Mouse (Mus musculus) heart, embryonic 12.5 days (tissue): Measurements from ENCODE around the gene Sms. TPM values are rescaled to one million over a fixed set of nuclear protein-coding genes. Genes with fewer than 3 reads are reported as not detected.

Experiments used
- ATAC-seq: fragments of 200-750 bp; cut with Nextera tagmentation; 2 replicates; pipeline ENCODE4 v1.8.0; 2017; ENCODE audit warnings: moderate TSS enrichment, moderate library complexity; ENCODE audit not compliant: insufficient number of reproducible peaks, low FRiP score
- H3K27ac ChIP-seq: fragments of 300-500 bp; sonication (generic); 2 replicates; pipeline ENCODE4 v1.5.1; 2016; ENCODE audit warnings: mild to moderate bottlenecking, moderate library complexity; ENCODE audit not compliant: poor library complexity, severe bottlenecking
- H3K27me3 ChIP-seq: fragments of 300-500 bp; sonication (generic); replicated peaks from 2 replicates; pipeline ENCODE4 v1.6.1; 2016; ENCODE audit warnings: mild to moderate bottlenecking, moderate library complexity
- H3K36me3 ChIP-seq: fragments of 300-500 bp; sonication (generic); 2 replicates; pipeline ENCODE4 v1.6.1; 2016; ENCODE audit warnings: mild to moderate bottlenecking, moderate library complexity
- H3K4me1 ChIP-seq: fragments of 300-500 bp; sonication (generic); replicated peaks from 2 replicates; pipeline ENCODE4 v1.6.1; 2016; ENCODE audit warnings: mild to moderate bottlenecking
- H3K4me2 ChIP-seq: fragments of 300-500 bp; sonication (generic); 2 replicates; pipeline ENCODE4 v1.6.1; 2016; ENCODE audit warnings: mild to moderate bottlenecking, moderate library complexity
- H3K4me3 ChIP-seq: fragments of 300-500 bp; sonication (generic); 2 replicates; pipeline ENCODE4 v1.5.1; 2016; ENCODE audit warnings: mild to moderate bottlenecking
- H3K9ac ChIP-seq: fragments of 300-500 bp; sonication (generic); 2 replicates; pipeline ENCODE4 v1.6.1; 2016; ENCODE audit warnings: mild to moderate bottlenecking, moderate library complexity
- H3K9me3 ChIP-seq: fragments of 300-500 bp; sonication (generic); replicated peaks from 2 replicates; pipeline ENCODE4 v1.6.1; 2016; ENCODE audit warnings: mild to moderate bottlenecking, moderate library complexity
- WGBS: fragments of 180-500 bp; shearing (Covaris S2); methylation state at CpG from one replicate; pipeline ENCODE4 v1.1.7; 2016; 5-methylcytosine and 5-hydroxymethylcytosine counted together
- polyA plus RNA-seq: library from polyadenylated mRNA; unstranded; fragments of >200 nt; fragmentation: Nextera tagmentation; extraction: Ambion mirVana; gene quantifications from 2 replicates; pipeline ENCODE4 v1.2.1, GENCODE M21; 2016

Sms gene
- polyA plus RNA-seq, 1 experiment from 2014 or later = 67.2 TPM

GRCm38 (mm10) chrX:157449000-157449399 is 43.1 kb downstream of the Sms start:
- ATAC-seq = no peak
- no peaks in the 10 kb centered on the region for H3K27me3 ChIP-seq

GRCm38 (mm10) chrX:157447431-157447830 is 44.7 kb downstream of the Sms start:
- H3K9me3 ChIP-seq = no peaks in the 10 kb centered on the region
- 84% methylated on average over 6 of the region's 6 CpGs for WGBS
- H3K36me3 ChIP-seq = 0 out of 2 replicates have a peak, but pooled peaks cover 6% of the 10 kb centered on the region
- no peak overlapping the region for H3K27ac ChIP-seq
- H3K4me3 ChIP-seq = no peak overlapping the region
- H3K9ac ChIP-seq = no peak overlapping the region
- no peak overlapping the region for H3K4me2 ChIP-seq
- ATAC-seq = no peak
- no peaks in the 10 kb centered on the region for H3K4me1 ChIP-seq
- H3K27me3 ChIP-seq = no peaks in the 10 kb centered on the region

More at GRCm38 (mm10) chrX:157449000-157449399, 43.1 kb downstream of the Sms start:
- 0 out of 2 replicates have a peak, but pooled peaks cover 5% of the 10 kb centered on the region for H3K36me3 ChIP-seq
- H3K9me3 ChIP-seq = no peaks in the 10 kb centered on the region
- no peak overlapping the region for H3K4me3 ChIP-seq
- H3K4me2 ChIP-seq = no peak overlapping the region
- no peak overlapping the region for H3K9ac ChIP-seq
- no peak overlapping the region for H3K27ac ChIP-seq
- no peaks in the 10 kb centered on the region for H3K4me1 ChIP-seq
- 92% methylated on average over 1 of the region's 1 CpGs for WGBS

DNA sequence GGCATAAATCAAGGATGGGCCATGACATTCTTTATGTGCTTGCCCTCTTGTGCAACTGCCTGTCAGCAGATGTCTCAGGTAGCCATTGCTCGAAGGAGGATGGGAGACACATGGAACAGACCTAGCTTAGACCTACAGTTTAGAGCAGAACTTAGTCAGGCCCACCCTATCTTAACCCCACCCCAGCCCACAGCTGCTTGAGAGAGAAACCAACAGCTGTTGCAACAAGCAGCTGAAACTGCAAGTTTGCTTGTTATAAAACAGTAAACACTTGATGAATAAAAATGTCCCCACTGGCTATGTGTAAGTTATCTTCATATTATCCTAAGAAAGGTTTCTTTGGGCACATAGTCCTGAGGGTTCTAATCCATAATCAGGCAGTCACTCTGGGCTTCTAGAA is 57.3 kb downstream of the Sms start:
- Histone ChIP-seq H3K4me2 (no peak overlapping the region), H3K4me3 (no peak overlapping the region), H3K9me3 (no peaks in the 10 kb centered on the region), H3K9ac (no peak overlapping the region), H3K27ac (no peak overlapping the region), H3K4me1 (no peaks in the 10 kb centered on the region), H3K27me3 (no peaks in the 10 kb centered on the region), H3K36me3 (no peaks in the 10 kb centered on the region)
- no peak for ATAC-seq
- WGBS = 72% methylated on average over 1 of the region's 1 CpGs

GRCm38 (mm10) chrX:157419451-157419850 is 72.6 kb downstream of the Sms start:
- WGBS = 29% methylated on average over 2 of the region's 2 CpGs
- H3K9ac ChIP-seq = no peak overlapping the region

DNA sequence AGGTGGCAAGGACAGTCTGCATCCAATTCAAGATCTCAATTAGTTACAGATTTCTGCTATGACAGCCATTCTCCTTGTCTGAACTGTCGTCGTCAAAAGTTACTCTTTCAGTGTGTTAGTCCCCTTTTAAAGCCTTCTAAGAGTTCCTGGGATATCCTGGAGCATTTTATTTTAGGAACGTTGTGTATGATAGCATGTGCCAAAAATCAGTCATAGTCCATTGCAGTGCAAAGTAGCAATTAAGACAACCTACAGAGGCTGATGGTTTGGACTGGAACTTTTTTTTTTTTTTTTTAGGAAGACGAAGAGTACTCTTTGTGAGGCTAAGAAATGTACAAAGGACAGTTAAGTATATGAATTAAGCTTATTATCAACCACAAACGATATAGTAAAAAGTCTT is 76.9 kb downstream of the Sms start, which contains the start of gene Phex:
Gene Phex (minus strand): TSS at position 101 of the 400 bp plus-strand sequence.
- H3K27ac ChIP-seq = no peak within 1 kb of the TSS
- ATAC-seq = no peak
- WGBS = 60% methylated on average over 5 of the region's 5 CpGs

More at GRCm38 (mm10) chrX:157419451-157419850, 72.6 kb downstream of the Sms start:
- ATAC-seq = no peak
- no peak overlapping the region for H3K4me3 ChIP-seq
- no peaks in the 10 kb centered on the region for H3K36me3 ChIP-seq
- H3K4me1 ChIP-seq = no peaks in the 10 kb centered on the region
- no peaks in the 10 kb centered on the region for H3K9me3 ChIP-seq
- no peak overlapping the region for H3K27ac ChIP-seq
- no peak overlapping the region for H3K4me2 ChIP-seq
- H3K27me3 ChIP-seq = no peaks in the 10 kb centered on the region

GRCm38 (mm10) chrX:157404919-157405318 is 87.2 kb downstream of the Sms start:
- ATAC-seq = no peak
- WGBS = 63% methylated on average over 6 of the region's 6 CpGs

More for the DNA sequence above, 76.9 kb downstream of the Sms start, which contains the start of gene Phex:
- no peaks in the 10 kb centered on the region for H3K27me3 ChIP-seq
- no peaks in the 10 kb centered on the region for H3K36me3 ChIP-seq
- H3K4me2 ChIP-seq = no peak within 1 kb of the TSS
- H3K4me3 ChIP-seq = no peak within 1 kb of the TSS
- H3K9ac ChIP-seq = no peak within 1 kb of the TSS
- H3K4me1 ChIP-seq = no peaks in the 10 kb centered on the region
- no peaks in the 10 kb centered on the region for H3K9me3 ChIP-seq

More at GRCm38 (mm10) chrX:157404919-157405318, 87.2 kb downstream of the Sms start:
- H3K36me3 ChIP-seq = no peaks in the 10 kb centered on the region
- no peaks in the 10 kb centered on the region for H3K4me1 ChIP-seq
- H3K27me3 ChIP-seq = no peaks in the 10 kb centered on the region
- no peak overlapping the region for H3K4me3 ChIP-seq
- no peaks in the 10 kb centered on the region for H3K9me3 ChIP-seq
- H3K4me2 ChIP-seq = no peak overlapping the region
- H3K27ac ChIP-seq = no peak overlapping the region
- no peak overlapping the region for H3K9ac ChIP-seq

Other genes starting within 250 kb of the Sms start
- gene Phex, start 77.0 kb downstream of the Sms start, polyA plus RNA-seq = 0.10 and 0.11 TPM in 2 replicates
- 2.0 and 3.7 TPM in 2 replicates for gene Yy2, start 76.7 kb upstream of the Sms start, polyA plus RNA-seq
- gene Mbtps2, start 106.4 kb upstream of the Sms start, polyA plus RNA-seq = 19.4 and 20.3 TPM in 2 replicates
- 807 and 829 TPM in 2 replicates for gene Smpx, start 206.6 kb upstream of the Sms start, polyA plus RNA-seq